Mouse (Mus musculus): ENCODE data around the gene Defb26.

GRCm38 (mm10) chr2:152539944-152540710, 28.6 kb upstream of the Defb26 start, which contains the start of gene Defb29:
- no peak for TF ChIP-seq CTCF (IDR thresholded peaks at IDR 0.05; ENCODE audit: low read depth)
- no peak for TF ChIP-seq EP300 (IDR thresholded peaks at IDR 0.05; ENCODE audit: low read depth)
